Mouse (Mus musculus) gastrocnemius, postnatal 4 days (tissue): ENCODE data around the gene Fam174b. TPM values are rescaled to one million over a fixed set of nuclear protein-coding genes. Genes with fewer than 3 reads are reported as not detected.
A peak's percentile ranks its signal among the peaks of the same experiment; 100 is the strongest.

Source experiments
- DNase-seq, 2 experiments: peaks; one replicate each; pipeline ENCODE4 v3.0.0; 2021 to 2022; ENCODE audit warnings: low spot score in 2 of 2, mixed read lengths in 2 of 2
- total RNA-seq, 2 experiments: library from RNA; stranded (reverse); gene quantifications; 2 replicates each; pipeline ENCODE4 v1.2.3; 2021

The Fam174b gene
- total RNA-seq, 2 experiments from 2014 or later = 13.6 to 20.3 TPM

GRCm38 (mm10) chr7:73748437-73749108 is 8.5 kb downstream of the Fam174b start:
- no peak for DNase-seq

- DNase-seq = no peak
Observed at GRCm38 (mm10) chr7:73749339-73749738, 9.2 kb downstream of the Fam174b start.

GRCm38 (mm10) chr7:73749983-73750382 is 9.9 kb downstream of the Fam174b start:
- no peak for DNase-seq

- no peak for DNase-seq
Observed at GRCm38 (mm10) chr7:73753598-73753997, 13.5 kb downstream of the Fam174b start.

GRCm38 (mm10) chr7:73755377-73756110 is 15.4 kb downstream of the Fam174b start:
- DNase-seq = no peak

GRCm38 (mm10) chr7:73761691-73762189 is 21.6 kb downstream of the Fam174b start:
- DNase-seq = no peak

- no peak for DNase-seq
Observed at GRCm38 (mm10) chr7:73764679-73765078, 24.6 kb downstream of the Fam174b start.

- no peak for DNase-seq
Observed at GRCm38 (mm10) chr7:73765186-73765903, 25.2 kb downstream of the Fam174b start.

- DNase-seq = no peak
Observed at GRCm38 (mm10) chr7:73769224-73769623, 29.1 kb downstream of the Fam174b start.

- peak in 1 of 2 experiments; percentile 13 for DNase-seq
Observed at GRCm38 (mm10) chr7:73771384-73772274, 31.5 kb downstream of the Fam174b start.

- DNase-seq = peak in 1 of 2 experiments; percentile 17
Observed at GRCm38 (mm10) chr7:73772275-73772765, 32.2 kb downstream of the Fam174b start.

- no peak for DNase-seq
Observed at GRCm38 (mm10) chr7:73774781-73775180, 34.7 kb downstream of the Fam174b start.

- DNase-seq = no peak
Observed at GRCm38 (mm10) chr7:73777777-73778176, 37.7 kb downstream of the Fam174b start.

GRCm38 (mm10) chr7:73784736-73785428 is 44.8 kb downstream of the Fam174b start:
- DNase-seq = no peak

- no peak for DNase-seq
Observed at GRCm38 (mm10) chr7:73785815-73786214, 45.7 kb downstream of the Fam174b start.

- no peak for DNase-seq
Observed at GRCm38 (mm10) chr7:73787513-73787912, 47.4 kb downstream of the Fam174b start.

- no peak for DNase-seq
Observed at GRCm38 (mm10) chr7:73791096-73791495, 51.0 kb downstream of the Fam174b start.

GRCm38 (mm10) chr7:73792155-73792554 is 52.1 kb downstream of the Fam174b start:
- DNase-seq = no peak

- DNase-seq = no peak
Observed at GRCm38 (mm10) chr7:73792641-73793040, 52.5 kb downstream of the Fam174b start.

- DNase-seq = no peak
Observed at GRCm38 (mm10) chr7:73809261-73809660, 69.2 kb downstream of the Fam174b start.
